Mouse (Mus musculus) forebrain, embryonic 11.5 days (tissue): ENCODE measurements around the gene P4ha1. TPM values are rescaled to one million over a fixed set of nuclear protein-coding genes. Genes with fewer than 3 reads are reported as not detected.

Experiments used
- ATAC-seq: fragments of 200-750 bp; cut with Nextera tagmentation; replicated peaks from 2 replicates; pipeline ENCODE4 v1.8.0; 2017; ENCODE audit warnings: moderate TSS enrichment; ENCODE audit not compliant: low FRiP score
- DNase-seq: peaks from one replicate; pipeline ENCODE4 v3.0.0-alpha.2; 2017; ENCODE audit warnings: low spot score
- H3K27ac ChIP-seq: fragments of 300-500 bp; sonication (generic); 2 replicates; pipeline ENCODE4 v1.5.1; 2014; ENCODE audit warnings: low read depth, low read length
- H3K27me3 ChIP-seq: fragments of 300-500 bp; sonication (generic); 2 replicates; pipeline ENCODE4 v1.6.1; 2014; ENCODE audit warnings: mild to moderate bottlenecking, low read length, mixed read lengths; ENCODE audit not compliant: control insufficient read depth, insufficient read depth
- H3K36me3 ChIP-seq: fragments of 300-500 bp; sonication (generic); 2 replicates; pipeline ENCODE4 v1.6.1; 2014; ENCODE audit warnings: mild to moderate bottlenecking, low read length, moderate library complexity, mixed read lengths; ENCODE audit not compliant: control insufficient read depth, insufficient read depth
- H3K4me1 ChIP-seq: fragments of 300-500 bp; sonication (generic); replicated peaks from 2 replicates; pipeline ENCODE4 v1.6.1; 2014; ENCODE audit warnings: low read length, mixed read lengths; ENCODE audit not compliant: control insufficient read depth, insufficient read depth
- H3K4me2 ChIP-seq: fragments of 300-500 bp; sonication (generic); 2 replicates; pipeline ENCODE4 v1.6.1; 2014; ENCODE audit warnings: low read depth, mild to moderate bottlenecking, low read length, moderate library complexity, mixed read lengths; ENCODE audit not compliant: severe bottlenecking
- H3K4me3 ChIP-seq: fragments of 300-500 bp; sonication (generic); 2 replicates; pipeline ENCODE4 v1.5.1; 2014; ENCODE audit warnings: low read depth, low read length
- H3K9ac ChIP-seq: fragments of 300-500 bp; sonication (generic); 2 replicates; pipeline ENCODE4 v1.6.1; 2014; ENCODE audit warnings: low read length
- H3K9me3 ChIP-seq: fragments of 300-500 bp; sonication (generic); 2 replicates; pipeline ENCODE4 v1.6.1; 2016; ENCODE audit warnings: low read length, mixed read lengths; ENCODE audit not compliant: control insufficient read depth
- WGBS: fragments of 180-500 bp; shearing (Covaris S2); extraction: QIAGEN DNeasy Blood & Tissue Kit; methylation state at CpG from one replicate; pipeline ENCODE4 v1.1.7; 2014; 5-methylcytosine and 5-hydroxymethylcytosine counted together
- polyA plus RNA-seq: library from polyadenylated mRNA; unstranded; fragments of >200 nt; fragmentation: Nextera tagmentation; extraction: Ambion mirVana; gene quantifications from 2 replicates; pipeline ENCODE4 v1.2.1, GENCODE M21; 2014

Gene P4ha1
- polyA plus RNA-seq, 1 experiment from 2014 or later: 46.1 TPM

GRCm38 (mm10) chr10:59331546-59332256 lies 8.6 kb downstream of the P4ha1 start:
- H3K4me1 ChIP-seq: no peaks in the 10 kb centered on the region
- H3K27me3 ChIP-seq: no peaks in the 10 kb centered on the region
- H3K9ac ChIP-seq: no peak overlapping the region
- H3K36me3 ChIP-seq: no peaks in the 10 kb centered on the region
- DNase-seq (no peak), ATAC-seq (no peak)
- no peak overlapping the region for H3K4me3 ChIP-seq
- H3K9me3 ChIP-seq: no peaks in the 10 kb centered on the region
- WGBS: 91% methylated on average over 6 of the region's 6 CpGs
- H3K4me2 ChIP-seq: no peak overlapping the region
- no peak overlapping the region for H3K27ac ChIP-seq

- H3K27me3 ChIP-seq: no peaks in the 10 kb centered on the region
- H3K27ac ChIP-seq: no peak overlapping the region
- H3K4me3 ChIP-seq: no peak overlapping the region
- H3K36me3 ChIP-seq: peaks cover 2% of the 10 kb centered on the region; the same call in 1 of the 2 replicates
- no peak for ATAC-seq
- H3K9ac ChIP-seq: no peak overlapping the region
- 82% methylated on average over 4 of the region's 4 CpGs for WGBS
- no peaks in the 10 kb centered on the region for H3K4me1 ChIP-seq
- no peak overlapping the region for H3K4me2 ChIP-seq
- no peaks in the 10 kb centered on the region for H3K9me3 ChIP-seq
- no peak for DNase-seq
These were observed 10.3 kb downstream of the P4ha1 start for GRCm38 (mm10) chr10:59333400-59333799.

- whole genome bisulfite sequencing: 80% methylated on average over 4 of the region's 4 CpGs
- H3K4me1 ChIP-seq: no peaks in the 10 kb centered on the region
- no peak overlapping the region for H3K4me2 ChIP-seq
- H3K9me3 ChIP-seq: no peaks in the 10 kb centered on the region
- no peak for ATAC-seq
- H3K36me3 ChIP-seq: peaks cover 4% of the 10 kb centered on the region; the same call in 1 of the 2 replicates
- no peak overlapping the region for H3K27ac ChIP-seq
- no peak overlapping the region for H3K4me3 ChIP-seq
- H3K9ac ChIP-seq: no peak overlapping the region
- DNase-seq: no peak
- H3K27me3 ChIP-seq: no peaks in the 10 kb centered on the region
These were observed 12.1 kb downstream of the P4ha1 start for GRCm38 (mm10) chr10:59334899-59335798.

- Histone ChIP-seq H3K27me3 (no peaks in the 10 kb centered on the region), H3K4me1 (no peaks in the 10 kb centered on the region), H3K36me3 (peaks cover 4% of the 10 kb centered on the region; the same call in 1 of the 2 replicates), H3K27ac (no peak overlapping the region), H3K9me3 (no peaks in the 10 kb centered on the region), H3K4me3 (no peak overlapping the region), H3K4me2 (no peak overlapping the region), H3K9ac (no peak overlapping the region)
- no peak for DNase-seq
- ATAC-seq: no peak
- 97% methylated on average over 2 of the region's 2 CpGs for WGBS
These were observed 13.0 kb downstream of the P4ha1 start for GRCm38 (mm10) chr10:59336124-59336523.

- H3K36me3 ChIP-seq: peaks cover 11% of the 10 kb centered on the region
- no peak overlapping the region for H3K27ac ChIP-seq
- no peaks in the 10 kb centered on the region for H3K27me3 ChIP-seq
- DNase-seq: no peak
- H3K4me2 ChIP-seq: no peak overlapping the region
- no peak overlapping the region for H3K4me3 ChIP-seq
- ATAC-seq: no peak
- no peaks in the 10 kb centered on the region for H3K4me1 ChIP-seq
- no peaks in the 10 kb centered on the region for H3K9me3 ChIP-seq
- WGBS: 86% methylated on average over 2 of the region's 2 CpGs
- no peak overlapping the region for H3K9ac ChIP-seq
These were observed 23.5 kb downstream of the P4ha1 start for GRCm38 (mm10) chr10:59346560-59346959.

GRCm38 (mm10) chr10:59348200-59348599 lies 25.1 kb downstream of the P4ha1 start:
- ATAC-seq: no peak
- no peak for DNase-seq
- Histone ChIP-seq H3K9me3 (no peaks in the 10 kb centered on the region), H3K4me2 (no peak overlapping the region), H3K4me3 (no peak overlapping the region), H3K36me3 (peaks cover 13% of the 10 kb centered on the region), H3K27me3 (no peaks in the 10 kb centered on the region), H3K27ac (no peak overlapping the region), H3K9ac (no peak overlapping the region), H3K4me1 (no peaks in the 10 kb centered on the region)
- 95% methylated on average over 9 of the region's 9 CpGs for WGBS

GRCm38 (mm10) chr10:59349536-59349935 lies 26.4 kb downstream of the P4ha1 start:
- ATAC-seq: no peak
- no peaks in the 10 kb centered on the region for H3K27me3 ChIP-seq
- no peak overlapping the region for H3K4me3 ChIP-seq
- H3K9ac ChIP-seq: no peak overlapping the region
- H3K4me1 ChIP-seq: no peaks in the 10 kb centered on the region
- no peak for DNase-seq
- H3K9me3 ChIP-seq: no peaks in the 10 kb centered on the region
- WGBS: 94% methylated on average over 2 of the region's 2 CpGs
- H3K36me3 ChIP-seq: peaks cover 8% of the 10 kb centered on the region
- no peak overlapping the region for H3K27ac ChIP-seq
- no peak overlapping the region for H3K4me2 ChIP-seq

- Histone ChIP-seq H3K4me2 (no peak overlapping the region), H3K27ac (no peak overlapping the region), H3K4me1 (no peaks in the 10 kb centered on the region), H3K27me3 (no peaks in the 10 kb centered on the region), H3K4me3 (no peak overlapping the region), H3K9ac (no peak overlapping the region), H3K9me3 (no peaks in the 10 kb centered on the region), H3K36me3 (peaks cover 8% of the 10 kb centered on the region)
- 67% methylated on average over 1 of the region's 1 CpGs for WGBS
- ATAC-seq: no peak
- DNase-seq: no peak
These were observed 30.0 kb downstream of the P4ha1 start for GRCm38 (mm10) chr10:59353065-59353464.
